Mouse (Mus musculus) spleen, adult 2 months (tissue): Measurements from ENCODE around the gene Gtf2ird2. TPM values are rescaled to one million over a fixed set of nuclear protein-coding genes. Genes with fewer than 3 reads are reported as not detected.

Experiments used
- DNase-seq, 2 experiments: peaks; one replicate each; pipeline versions ENCODE4 v3.0.0 to v3.0.0-alpha.2; 2012 to 2021; ENCODE audit warnings: low spot score in 2 of 2, low read depth in 1 of 2
- H3K27ac ChIP-seq: fragments of 200-500 bp; 2 replicates; pipeline ENCODE4 v1.5.1; 2012; ENCODE audit warnings: low read length, inconsistent platforms; ENCODE audit not compliant: insufficient read depth
- H3K27me3 ChIP-seq: fragments of 200-500 bp; 2 replicates; pipeline ENCODE4 v1.6.1; 2012; ENCODE audit warnings: mild to moderate bottlenecking, moderate library complexity, low read length, inconsistent platforms; ENCODE audit not compliant: control insufficient read depth, insufficient read depth
- H3K36me3 ChIP-seq: fragments of 200-500 bp; 2 replicates; pipeline ENCODE4 v1.6.1; 2012; ENCODE audit warnings: mild to moderate bottlenecking, low read length, inconsistent platforms; ENCODE audit not compliant: control insufficient read depth, insufficient read depth
- H3K4me1 ChIP-seq: fragments of 200-500 bp; 2 replicates; pipeline ENCODE4 v1.6.1; 2011; ENCODE audit warnings: inconsistent platforms; ENCODE audit not compliant: control insufficient read depth, insufficient read depth, insufficient read length
- H3K4me3 ChIP-seq: fragments of 200-500 bp; 2 replicates; pipeline ENCODE4 v1.5.1; 2011; ENCODE audit warnings: mild to moderate bottlenecking, inconsistent platforms; ENCODE audit not compliant: insufficient read depth, insufficient read length; ENCODE audit errors: extremely low read depth
- CTCF ChIP-seq: fragments of 200-500 bp; IDR thresholded peaks from 2 replicates; pipeline ENCODE4 v1.5.1; 2011; ENCODE audit warnings: mild to moderate bottlenecking, inconsistent platforms; ENCODE audit not compliant: insufficient read depth, insufficient read length, insufficient replicate concordance; ENCODE audit errors: extremely low read depth
- POLR2A ChIP-seq: fragments of 200-500 bp; IDR thresholded peaks from 2 replicates; pipeline ENCODE4 v1.6.1; 2011; ENCODE audit warnings: low read depth, low read length, inconsistent platforms
- WGBS: fragments of 180-500 bp; shearing (Covaris S2); methylation state at CpG from one replicate; pipeline ENCODE4 v1.1.7; 2018; 5-methylcytosine and 5-hydroxymethylcytosine counted together
- polyA plus RNA-seq: library from polyadenylated mRNA; depleted of rRNA; stranded (reverse); fragments of >200 nt; gene quantifications from 2 replicates; pipeline ENCODE4 v1.2.3, GENCODE M21; 2012

The Gtf2ird2 gene
- polyA plus RNA-seq, 1 experiment, result 6.4 TPM

- no peak for TF ChIP-seq POLR2A
- no peak for TF ChIP-seq CTCF
- no peak for DNase-seq
- Histone ChIP-seq H3K36me3 (peaks cover 26% of the 10 kb centered on the region), H3K27me3 (no peaks in the 10 kb centered on the region), H3K27ac (peak overlapping the region; percentile 92), H3K4me1 (peaks cover 54% of the 10 kb centered on the region), H3K4me3 (no peak overlapping the region)
- 80% methylated on average over 11 of the region's 11 CpGs for WGBS
Observed at GRCm38 (mm10) chr5:134237508-134237907, 53.7 kb downstream of the Gtf2ird2 start.

GRCm38 (mm10) chr5:134237936-134238760 lies 54.3 kb downstream of the Gtf2ird2 start:
- no peak for DNase-seq
- Histone ChIP-seq H3K36me3 (peaks cover 31% of the 10 kb centered on the region), H3K27ac (peak overlapping the region; percentile 92), H3K4me3 (no peak overlapping the region), H3K4me1 (peaks cover 49% of the 10 kb centered on the region), H3K27me3 (no peaks in the 10 kb centered on the region)
- TF ChIP-seq CTCF, result no peak
- TF ChIP-seq POLR2A, result no peak
- WGBS, result 91% methylated on average over 28 of the region's 28 CpGs

GRCm38 (mm10) chr5:134241831-134242230 lies 58.0 kb downstream of the Gtf2ird2 start:
- Histone ChIP-seq H3K4me3 (no peak overlapping the region), H3K36me3 (peaks cover 59% of the 10 kb centered on the region), H3K4me1 (peaks cover 20% of the 10 kb centered on the region), H3K27me3 (no peaks in the 10 kb centered on the region), H3K27ac (no peak overlapping the region)
- DNase-seq, result no peak
- no peak for TF ChIP-seq POLR2A
- TF ChIP-seq CTCF, result no peak
- 85% methylated on average over 5 of the region's 5 CpGs for WGBS

- Histone ChIP-seq H3K4me1 (peaks cover 6% of the 10 kb centered on the region; the same call in 1 of the 2 replicates), H3K4me3 (peak overlapping the region; percentile 16; the same call in 1 of the 2 replicates), H3K27me3 (no peaks in the 10 kb centered on the region), H3K27ac (peak overlapping the region; percentile 87), H3K36me3 (peaks cover 62% of the 10 kb centered on the region)
- DNase-seq, result no peak
- WGBS, result 78% methylated on average over 26 of the region's 26 CpGs
- TF ChIP-seq POLR2A, result no peak
- TF ChIP-seq CTCF, result no peak
Observed at GRCm38 (mm10) chr5:134243661-134244436, 60.0 kb downstream of the Gtf2ird2 start.

- DNase-seq, result no peak
- H3K27me3 ChIP-seq, result no peaks in the 10 kb centered on the region
- peaks cover 68% of the 10 kb centered on the region for H3K36me3 ChIP-seq
- H3K4me1 ChIP-seq, result peaks cover 6% of the 10 kb centered on the region; the same call in 1 of the 2 replicates
- 95% methylated on average over 5 of the region's 5 CpGs for WGBS
- H3K4me3 ChIP-seq, result no peak overlapping the region
- H3K27ac ChIP-seq, result no peak overlapping the region
- TF ChIP-seq POLR2A, result no peak
- TF ChIP-seq CTCF, result no peak
Observed at GRCm38 (mm10) chr5:134244890-134245289, 61.1 kb downstream of the Gtf2ird2 start.

GRCm38 (mm10) chr5:134246146-134246545 lies 62.3 kb downstream of the Gtf2ird2 start:
- Histone ChIP-seq H3K4me1 (peaks cover 6% of the 10 kb centered on the region; the same call in 1 of the 2 replicates), H3K36me3 (peaks cover 64% of the 10 kb centered on the region), H3K27ac (no peak overlapping the region), H3K4me3 (no peak overlapping the region), H3K27me3 (no peaks in the 10 kb centered on the region)
- TF ChIP-seq POLR2A (no peak), CTCF (no peak)
- no peak for DNase-seq
- 82% methylated on average over 5 of the region's 5 CpGs for WGBS
